Mouse (Mus musculus): Measurements from ENCODE around the gene 2900011O08Rik. TPM values are rescaled to one million over a fixed set of nuclear protein-coding genes. Genes with fewer than 3 reads are reported as not detected.
"Not testable (repeated sequence)": the region's sequence is repeated elsewhere in the genome, so short reads cannot be mapped to it uniquely, and the experiment has no call there.

The 2900011O08Rik gene
- total and polyA plus RNA-seq, 2 experiments from 2014 or later, result 143 to 172 TPM

DNA sequence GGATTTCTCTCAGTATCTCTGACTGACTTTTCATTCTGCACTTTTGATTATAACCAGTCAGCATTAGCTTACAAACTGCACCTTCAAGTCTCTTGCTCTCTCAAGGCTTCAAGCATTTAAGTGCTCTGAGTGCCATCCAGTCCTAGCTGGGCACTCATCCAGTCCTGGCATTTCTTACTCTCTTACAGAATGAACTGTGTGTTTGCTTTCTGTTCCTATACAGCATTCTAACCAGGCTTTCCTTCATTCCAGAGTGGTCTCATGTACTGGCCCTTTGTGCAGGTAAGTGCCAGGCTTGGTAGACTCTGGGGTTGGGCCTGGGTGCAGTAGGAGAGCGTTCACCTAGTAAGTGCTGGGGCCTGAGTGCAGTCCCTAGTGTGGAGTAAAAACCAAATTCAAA is 40.1 kb upstream of the 2900011O08Rik start:
- H3K36me3 ChIP-seq (ENCODE audit: insufficient read depth, low read length), result no peaks in the 10 kb centered on the region
- no peak for TF ChIP-seq CTCF (IDR thresholded peaks at IDR 0.05; ENCODE audit: low read depth)
- no peak for DNase-seq (ENCODE audit: low spot score)
- ATAC-seq, result no peak
- H3K27me3 ChIP-seq (ENCODE audit: insufficient read depth, low read length), result no peaks in the 10 kb centered on the region
- H3K4me3 ChIP-seq (ENCODE audit: low read length), result no peak overlapping the region
- WGBS, result 81% methylated on average over 1 of the region's 1 CpGs
- H3K9ac ChIP-seq (replicated peaks; ENCODE audit: low read length), result no peak overlapping the region
- H3K9me3 ChIP-seq (ENCODE audit: low read length), result no peaks in the 10 kb centered on the region
- no peak overlapping the region for H3K4me2 ChIP-seq (ENCODE audit: low read depth, low read length)
- no peak overlapping the region for H3K27ac ChIP-seq
- H3K4me1 ChIP-seq (ENCODE audit: insufficient read depth, low read length), result 0 out of 2 replicates have a peak, but pooled peaks cover 4% of the 10 kb centered on the region

DNA sequence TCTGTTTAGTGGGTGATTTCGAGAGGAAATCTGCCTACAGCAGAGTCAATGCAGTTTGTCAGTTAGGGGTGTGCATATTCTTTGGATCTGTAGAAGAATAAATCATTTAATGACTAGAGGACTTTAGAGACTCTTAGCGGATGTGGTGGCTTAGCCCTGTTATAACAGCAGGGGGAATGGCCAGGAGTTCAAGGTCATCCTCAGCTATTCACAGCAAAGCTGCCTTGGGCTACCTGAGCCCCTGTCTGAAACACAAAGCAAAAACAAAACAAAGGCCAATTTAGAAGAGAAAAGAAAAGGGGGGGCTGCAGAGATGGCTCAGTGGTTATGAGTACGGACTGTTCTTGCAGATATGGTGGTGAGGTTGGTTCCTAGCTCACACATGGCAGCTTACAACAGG is 35.2 kb upstream of the 2900011O08Rik start:
- no peak overlapping the region for H3K9ac ChIP-seq (replicated peaks; ENCODE audit: low read length)
- WGBS, result 71% methylated on average over 3 of the region's 3 CpGs
- H3K9me3 ChIP-seq (ENCODE audit: low read length), result no peaks in the 10 kb centered on the region
- H3K27ac ChIP-seq, result no peak overlapping the region
- no peak for TF ChIP-seq CTCF (IDR thresholded peaks at IDR 0.05; ENCODE audit: low read depth)
- no peaks in the 10 kb centered on the region for H3K36me3 ChIP-seq (ENCODE audit: insufficient read depth, low read length)
- ATAC-seq, result no peak
- no peak overlapping the region for H3K4me2 ChIP-seq (ENCODE audit: low read depth, low read length)
- no peaks in the 10 kb centered on the region for H3K27me3 ChIP-seq (ENCODE audit: insufficient read depth, low read length)
- DNase-seq (ENCODE audit: low spot score), result no peak
- H3K4me1 ChIP-seq (ENCODE audit: insufficient read depth, low read length), result no peaks in the 10 kb centered on the region
- no peak overlapping the region for H3K4me3 ChIP-seq (ENCODE audit: low read length)

DNA sequence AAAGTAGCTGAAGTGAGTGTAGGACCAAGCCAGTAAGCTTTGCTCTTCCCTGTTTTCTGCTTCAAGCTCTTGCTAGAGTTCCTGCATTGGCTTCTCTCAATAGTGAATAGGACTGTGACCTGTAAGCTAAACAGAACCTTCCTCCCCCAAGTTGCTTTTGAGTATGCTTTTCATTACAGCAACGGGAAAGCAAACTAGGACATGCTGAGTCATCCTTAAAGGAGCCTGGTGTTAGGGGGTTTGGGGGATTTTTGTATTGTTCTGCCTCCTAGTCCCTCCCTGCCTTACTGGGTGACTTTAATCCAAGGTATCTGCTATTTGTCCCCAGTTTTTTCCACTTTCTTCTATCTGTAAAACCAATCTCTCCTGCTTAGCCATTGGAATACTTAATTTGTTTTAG is 24.4 kb upstream of the 2900011O08Rik start:
- H3K4me2 ChIP-seq (ENCODE audit: low read depth, low read length), result no peak overlapping the region
- DNase-seq (ENCODE audit: low spot score) (no peak), ATAC-seq (no peak)
- no peaks in the 10 kb centered on the region for H3K4me1 ChIP-seq (ENCODE audit: insufficient read depth, low read length)
- H3K9ac ChIP-seq (replicated peaks; ENCODE audit: low read length), result no peak overlapping the region
- H3K36me3 ChIP-seq (ENCODE audit: insufficient read depth, low read length), result no peaks in the 10 kb centered on the region
- no peak overlapping the region for H3K4me3 ChIP-seq (ENCODE audit: low read length)
- H3K27ac ChIP-seq, result no peak overlapping the region
- H3K27me3 ChIP-seq (ENCODE audit: insufficient read depth, low read length), result no peaks in the 10 kb centered on the region
- no peaks in the 10 kb centered on the region for H3K9me3 ChIP-seq (ENCODE audit: low read length)
- 18% methylated on average over 1 of the region's 1 CpGs for WGBS
- no peak for TF ChIP-seq CTCF (IDR thresholded peaks at IDR 0.05; ENCODE audit: low read depth)

DNA sequence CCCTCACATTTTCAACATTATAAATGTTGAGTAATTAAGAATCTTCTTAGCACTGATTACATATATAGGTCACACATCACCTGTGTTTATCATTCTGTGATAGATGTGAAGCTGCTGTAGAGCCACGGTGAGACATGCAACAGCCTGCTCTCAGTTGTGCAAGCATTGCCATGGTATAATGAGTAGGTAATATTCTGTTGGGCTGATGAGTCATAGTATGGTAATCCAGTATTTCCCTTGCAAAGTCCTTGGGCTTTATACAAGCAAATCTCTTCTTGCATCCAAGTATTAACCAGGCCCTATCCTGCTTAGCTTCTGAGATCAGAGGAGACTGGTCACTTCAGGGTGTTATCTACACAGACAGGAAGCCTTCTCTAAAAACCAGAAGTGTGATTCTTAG is 17.3 kb upstream of the 2900011O08Rik start:
- Histone ChIP-seq H3K27me3 (ENCODE audit: insufficient read depth, low read length) (no peaks in the 10 kb centered on the region), H3K9ac (replicated peaks; ENCODE audit: low read length) (no peak overlapping the region), H3K27ac (no peak overlapping the region), H3K9me3 (ENCODE audit: low read length) (no peaks in the 10 kb centered on the region), H3K4me2 (ENCODE audit: low read depth, low read length) (no peak overlapping the region), H3K36me3 (ENCODE audit: insufficient read depth, low read length) (no peaks in the 10 kb centered on the region), H3K4me3 (ENCODE audit: low read length) (no peak overlapping the region), H3K4me1 (ENCODE audit: insufficient read depth, low read length) (no peaks in the 10 kb centered on the region)
- WGBS, result 83% methylated on average over 1 of the region's 1 CpGs
- TF ChIP-seq CTCF (IDR thresholded peaks at IDR 0.05; ENCODE audit: low read depth), result no peak
- no peak for ATAC-seq
- no peak for DNase-seq (ENCODE audit: low spot score)

DNA sequence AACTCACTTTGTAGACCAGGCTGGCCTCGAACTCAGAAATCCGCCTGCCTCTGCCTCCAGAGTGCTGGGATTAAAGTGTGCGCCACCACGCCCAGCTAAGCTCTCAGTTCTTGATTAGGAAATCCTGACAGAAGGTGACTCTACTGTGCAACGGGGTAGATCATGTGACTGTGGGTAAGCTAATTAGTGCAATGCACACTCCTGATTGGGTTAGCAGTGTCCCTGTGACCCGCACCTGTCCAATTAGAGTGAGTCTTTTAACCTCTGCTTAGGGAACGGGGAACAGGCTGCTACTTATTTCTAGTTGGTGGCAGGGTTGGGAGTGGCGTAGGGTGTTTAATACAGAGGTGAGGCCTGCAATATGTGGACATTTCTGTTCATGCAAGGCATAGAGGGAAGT is 14.4 kb upstream of the 2900011O08Rik start:
- no peak overlapping the region for H3K9ac ChIP-seq (replicated peaks; ENCODE audit: low read length)
- no peaks in the 10 kb centered on the region for H3K27me3 ChIP-seq (ENCODE audit: insufficient read depth, low read length)
- DNase-seq (ENCODE audit: low spot score), result no peak
- H3K4me2 ChIP-seq (ENCODE audit: low read depth, low read length), result no peak overlapping the region
- no peak overlapping the region for H3K4me3 ChIP-seq (ENCODE audit: low read length)
- H3K36me3 ChIP-seq (ENCODE audit: insufficient read depth, low read length), result no peaks in the 10 kb centered on the region
- no peak overlapping the region for H3K27ac ChIP-seq
- TF ChIP-seq CTCF (IDR thresholded peaks at IDR 0.05; ENCODE audit: low read depth), result no peak
- ATAC-seq, result no peak
- H3K9me3 ChIP-seq (ENCODE audit: low read length), result no peaks in the 10 kb centered on the region
- H3K4me1 ChIP-seq (ENCODE audit: insufficient read depth, low read length), result no peaks in the 10 kb centered on the region
- 95% methylated on average over 8 of the region's 8 CpGs for WGBS

DNA sequence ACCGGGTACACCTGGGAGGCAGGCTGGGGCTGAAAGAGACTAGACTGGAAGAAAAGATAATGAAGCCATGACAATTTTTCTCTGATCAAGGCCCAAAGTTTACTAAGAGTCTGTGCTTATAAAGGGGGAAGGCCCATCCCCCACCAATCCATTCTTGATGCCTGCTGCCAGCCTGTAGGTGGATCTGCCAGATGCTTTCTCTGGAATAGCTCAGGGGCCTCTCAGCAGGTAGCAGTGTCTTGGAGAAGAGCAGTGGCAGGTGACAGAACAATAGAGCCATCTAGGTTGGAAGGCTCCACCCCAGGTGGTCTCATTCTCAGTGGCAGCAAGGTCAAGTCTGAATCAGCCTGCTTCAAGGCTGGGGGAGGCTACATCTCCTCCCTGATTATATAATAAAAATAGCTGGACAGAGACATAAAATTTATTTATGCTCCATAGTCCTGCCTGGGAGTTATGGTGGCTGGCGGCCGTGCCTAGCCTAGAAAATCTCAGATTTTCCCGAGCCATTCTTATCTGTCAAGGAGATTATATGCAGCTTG is 10.0 kb upstream of the 2900011O08Rik start:
- H3K4me2 ChIP-seq (ENCODE audit: low read depth, low read length); DNase-seq (ENCODE audit: low spot score); H3K4me3 ChIP-seq (ENCODE audit: low read length); H3K27ac ChIP-seq; H3K9ac ChIP-seq (replicated peaks; ENCODE audit: low read length); H3K27me3 ChIP-seq (ENCODE audit: insufficient read depth, low read length); H3K36me3 ChIP-seq (ENCODE audit: insufficient read depth, low read length); ATAC-seq; H3K4me1 ChIP-seq (ENCODE audit: insufficient read depth, low read length); H3K9me3 ChIP-seq (ENCODE audit: low read length): not testable (repeated sequence)
- 88% methylated on average over 4 of the region's 4 CpGs for WGBS

DNA sequence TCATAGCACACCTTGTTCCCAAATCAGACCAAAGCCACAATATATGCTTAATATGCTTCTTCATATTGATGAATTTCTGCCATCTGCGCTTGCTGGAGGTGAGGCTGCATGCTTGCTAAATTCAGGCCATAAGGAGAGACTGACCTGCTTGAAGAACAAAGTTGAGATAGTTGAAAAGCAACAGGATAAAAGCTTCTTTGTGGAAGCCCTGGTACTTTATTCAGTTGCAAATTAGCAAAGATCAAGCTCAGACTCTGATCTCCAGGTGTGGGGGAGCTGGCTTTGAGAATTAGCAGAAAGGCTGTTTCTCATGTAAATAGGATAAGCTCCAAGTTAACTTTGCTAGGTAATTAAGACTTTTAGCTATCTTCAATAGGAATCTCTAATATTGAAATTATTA is 9.4 kb upstream of the 2900011O08Rik start:
- H3K9ac ChIP-seq (replicated peaks; ENCODE audit: low read length); H3K36me3 ChIP-seq (ENCODE audit: insufficient read depth, low read length); H3K4me1 ChIP-seq (ENCODE audit: insufficient read depth, low read length); H3K4me3 ChIP-seq (ENCODE audit: low read length); ATAC-seq; H3K27me3 ChIP-seq (ENCODE audit: insufficient read depth, low read length); DNase-seq (ENCODE audit: low spot score); H3K27ac ChIP-seq; H3K9me3 ChIP-seq (ENCODE audit: low read length); H3K4me2 ChIP-seq (ENCODE audit: low read depth, low read length): not testable (repeated sequence)
- 50% methylated on average over 1 of the region's 1 CpGs for WGBS

DNA sequence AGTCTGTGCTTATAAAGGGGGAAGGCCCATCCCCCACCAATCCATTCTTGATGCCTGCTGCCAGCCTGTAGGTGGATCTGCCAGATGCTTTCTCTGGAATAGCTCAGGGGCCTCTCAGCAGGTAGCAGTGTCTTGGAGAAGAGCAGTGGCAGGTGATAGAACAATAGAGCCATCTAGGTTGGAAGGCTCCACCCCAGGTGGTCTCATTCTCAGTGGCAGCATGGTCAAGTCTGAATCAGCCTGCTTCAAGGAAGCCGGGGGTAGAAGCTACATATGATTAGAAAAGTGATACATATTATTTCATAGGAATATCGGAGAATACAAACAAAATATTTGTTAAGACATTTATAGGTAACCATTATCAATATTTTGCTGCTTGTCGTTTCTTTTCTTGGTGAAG is 4.7 kb upstream of the 2900011O08Rik start:
- not testable (repeated sequence) for H3K27ac ChIP-seq; H3K9me3 ChIP-seq (ENCODE audit: low read length); H3K4me3 ChIP-seq (ENCODE audit: low read length); H3K4me1 ChIP-seq (ENCODE audit: insufficient read depth, low read length); DNase-seq (ENCODE audit: low spot score); H3K27me3 ChIP-seq (ENCODE audit: insufficient read depth, low read length); H3K9ac ChIP-seq (replicated peaks; ENCODE audit: low read length); H3K36me3 ChIP-seq (ENCODE audit: insufficient read depth, low read length); ATAC-seq; H3K4me2 ChIP-seq (ENCODE audit: low read depth, low read length)
- WGBS, result 73% methylated on average over 3 of the region's 3 CpGs

Data from hindbrain, postnatal 0 days (tissue).